Mouse (Mus musculus): ENCODE data around the gene Cbx7.

DNA sequence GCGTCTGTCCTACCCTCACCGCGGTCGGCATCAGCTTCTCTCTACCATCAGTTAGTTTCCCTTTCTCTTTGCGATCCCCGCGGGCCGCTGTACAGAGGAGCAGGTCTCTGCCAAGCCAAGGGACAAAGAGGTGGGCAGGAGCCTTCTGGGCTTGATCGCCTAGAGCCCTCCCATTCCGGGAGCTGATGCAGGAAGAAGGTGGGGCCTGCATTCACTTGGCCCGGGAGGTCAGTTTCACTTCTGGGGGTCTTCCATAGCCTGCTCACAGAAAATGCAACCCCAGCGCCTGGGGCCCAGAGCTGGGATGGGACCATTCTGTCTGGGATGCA lies 78.7 kb downstream of the Cbx7 start:
- TF ChIP-seq CTCF (IDR thresholded peaks at IDR 0.05; ENCODE audit: extremely low read depth, insufficient read length, insufficient replicate concordance, low read depth, low read length) (no peak), POLR2A (IDR thresholded peaks at IDR 0.05; ENCODE audit: low read depth, low read length) (peak; percentile 84)

Data from small intestine, adult 2 months (tissue).